In genomic region chr1:158897339-158897738, GRCm38 (mm10) we compare ENCODE assay signal across 15 mouse cellular contexts.
DNase-seq lines count a peak whose midpoint lies in the region.
"Had no signal": no experiment of that assay in that cellular context is flagged by ENCODE, and none has a peak within 500 bp of the region (broad histone marks: within the 10 kb centered on the region; RNA-seq: fewer than 3 reads in every experiment).

No protein-coding gene starts in this region.

- peak; percentile 7 to 34 for DNase-seq in adrenal gland, adult (ENCODE audit: inconsistent age in 2 of 2, low spot score in 1 of 2)
- DNase-seq in adrenal gland, postnatal 25 days, result no peak
- peak; percentile 32 for DNase-seq in 3134 (ENCODE audit: extremely low read depth, insufficient read length, low spot score)
- DNase-seq in Muller cell, postnatal 12 days (ENCODE audit: inconsistent ontology term), result peak; percentile 17
- DNase-seq in fibroblast of lung, adult 2 months (ENCODE audit: low read depth), result peak; percentile 36
- DNase-seq in cerebellum, adult 11 months, result no peak
- DNase-seq in embryo, embryonic 10 days (ENCODE audit: low spot score), result no peak
- DNase-seq: adrenal gland, postnatal 14 days; cerebellum, adult 8-10 months; cerebellum, postnatal 14 days; gastrocnemius, postnatal 10 days; heart, adult 18-20 months; heart, postnatal 10 days; heart, postnatal 4 days; kidney, adult 11 months had no signal

Comparison
In these comparisons a context has a peak if more than half of its experiments do, and no peak if none do; other contexts are left out.
1. DNase-seq: peak in adrenal gland, adult (2 of 2), 3134 (single experiment), Muller cell, postnatal 12 days (single experiment) and fibroblast of lung, adult 2 months (single experiment); none in adrenal gland, postnatal 25 days (single experiment), cerebellum, adult 11 months (single experiment) and embryo, embryonic 10 days (single experiment).